Mouse (Mus musculus): ENCODE data around the gene Themis2.

- TF ChIP-seq POLR2AphosphoS2 (IDR thresholded peaks at IDR 0.05; ENCODE audit: insufficient read length, low read depth) (no peak), E2F4 (IDR thresholded peaks at IDR 0.05; ENCODE audit: insufficient read depth) (no peak), POLR2A (IDR thresholded peaks at IDR 0.05; ENCODE audit: insufficient read length, low read depth) (no peak), TCF3 (IDR thresholded peaks at IDR 0.05; ENCODE audit: insufficient read length, low read depth) (no peak), MYOD1 (IDR thresholded peaks at IDR 0.05; ENCODE audit: control insufficient read depth in 1 of 3, insufficient read length in 2 of 3, low read depth in 2 of 3) (no peak), MAX (IDR thresholded peaks at IDR 0.05; ENCODE audit: low read depth) (no peak), CEBPB (IDR thresholded peaks at IDR 0.05; ENCODE audit: insufficient read depth, poor library complexity, severe bottlenecking) (no peak), USF1 (IDR thresholded peaks at IDR 0.05; ENCODE audit: low read depth) (no peak), SRF (IDR thresholded peaks at IDR 0.05; ENCODE audit: control insufficient read depth, insufficient read length, low read depth) (no peak)
Observed at GRCm38 (mm10) chr4:132806620-132807191, 10.5 kb upstream of the Themis2 start.

Data from myocyte (in vitro differentiated cells).